Mouse (Mus musculus) C2C12 (cell line): ENCODE data around the gene Adh1.

Source experiments
- CTCF ChIP-seq: IDR thresholded peaks from one replicate; pipeline ENCODE4 v1.5.1; 2011; ENCODE audit not compliant: control insufficient read depth, insufficient read depth, insufficient read length
- USF1 ChIP-seq: IDR thresholded peaks from one replicate; pipeline ENCODE4 v1.6.1; 2011; ENCODE audit warnings: low read depth, mild to moderate bottlenecking, control low read depth, moderate library complexity

- TF ChIP-seq CTCF: no peak
- TF ChIP-seq USF1: no peak
Measured at GRCm38 (mm10) chr3:138282556-138282955, 21.8 kb downstream of the Adh1 start.
